Mouse (Mus musculus) B cell, adult 62 days (primary cell): ENCODE results near the gene Rbm15. TPM values are rescaled to one million over a fixed set of nuclear protein-coding genes. Genes with fewer than 3 reads are reported as not detected.

Source experiments
- total RNA-seq: library from RNA; stranded (reverse); gene quantifications from 4 replicates; pipeline ENCODE4 v1.2.4, GENCODE M21; 2023

The Rbm15 gene
- total RNA-seq: 69.3 to 73.0 TPM (median 71.8 TPM) in 4 replicates

DNA sequence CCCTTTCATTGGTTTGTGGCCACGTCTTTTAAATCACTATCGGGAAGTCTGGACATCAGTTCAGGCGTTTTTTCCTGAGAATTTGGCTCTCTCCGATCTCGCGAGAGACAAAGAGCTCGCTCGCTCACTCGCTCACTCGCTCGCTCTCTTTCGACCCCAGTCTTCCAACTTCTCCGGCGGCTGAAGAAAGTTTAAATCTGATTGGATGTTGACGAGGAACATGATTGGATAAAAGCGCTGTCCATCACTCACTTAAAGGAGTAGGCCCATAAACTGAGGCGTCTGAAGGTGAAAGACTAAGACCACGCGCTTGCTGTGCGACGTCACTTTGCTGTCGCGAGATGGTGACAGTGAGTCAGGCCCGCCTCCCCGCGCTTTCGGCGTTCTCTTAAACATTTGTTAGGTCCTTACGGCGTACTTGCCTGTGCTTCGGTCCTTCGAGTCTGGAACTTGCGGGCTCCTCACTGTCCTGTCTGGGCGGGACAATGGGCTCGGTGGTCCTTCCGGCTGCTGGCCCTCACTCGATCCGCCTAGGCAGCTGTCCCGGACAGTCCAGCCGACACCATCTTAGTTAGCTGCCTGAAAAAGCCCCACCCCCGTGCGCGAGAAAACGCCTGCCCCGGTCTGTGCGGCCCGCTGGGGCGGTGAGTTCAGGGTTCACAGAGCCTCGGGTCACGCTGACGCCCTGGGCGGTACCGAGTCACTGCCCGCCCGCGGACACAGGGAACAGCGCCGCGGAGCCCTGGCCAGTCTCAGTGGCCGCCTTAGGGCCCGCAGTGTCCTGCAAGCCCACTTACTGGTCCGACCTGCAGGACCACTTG lies at the start of gene Rbm15:
Rbm15 (minus strand) TSS at position 293 of the 821 bp plus-strand sequence.

DNA sequence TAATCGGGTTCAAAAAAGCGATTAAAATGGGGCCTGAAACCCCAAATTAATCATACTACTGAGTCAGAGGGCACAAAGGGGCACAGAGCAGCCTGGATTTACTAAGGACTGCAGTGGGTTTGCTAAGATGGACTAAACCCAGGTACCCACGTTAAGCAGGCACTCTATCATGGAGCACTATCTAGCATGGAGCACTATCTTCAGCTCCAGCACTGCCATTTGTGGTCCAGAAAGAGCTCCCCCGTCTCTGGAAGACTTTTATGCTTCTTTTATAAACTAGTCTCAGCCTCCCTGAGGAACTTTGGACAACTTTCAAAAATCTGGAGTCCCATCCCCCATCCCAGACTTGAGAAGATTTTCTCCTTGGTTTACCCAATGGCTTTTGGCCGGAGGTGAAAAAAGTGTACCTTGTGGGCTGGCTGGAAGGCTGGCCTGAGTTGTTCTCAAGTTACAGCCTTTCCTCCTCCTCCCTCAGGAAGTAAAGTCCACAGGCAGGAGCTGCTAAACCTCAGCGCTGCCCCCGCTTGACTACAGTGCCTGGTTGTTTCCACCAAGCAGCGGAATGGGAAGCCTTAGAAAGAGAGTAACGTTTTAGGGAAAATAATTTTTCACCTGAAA lies 42.6 kb downstream of the Rbm15 start, which contains the start of gene Slc16a4:
Slc16a4 (plus strand) TSS at position 467 of the 618 bp plus-strand sequence.

DNA sequence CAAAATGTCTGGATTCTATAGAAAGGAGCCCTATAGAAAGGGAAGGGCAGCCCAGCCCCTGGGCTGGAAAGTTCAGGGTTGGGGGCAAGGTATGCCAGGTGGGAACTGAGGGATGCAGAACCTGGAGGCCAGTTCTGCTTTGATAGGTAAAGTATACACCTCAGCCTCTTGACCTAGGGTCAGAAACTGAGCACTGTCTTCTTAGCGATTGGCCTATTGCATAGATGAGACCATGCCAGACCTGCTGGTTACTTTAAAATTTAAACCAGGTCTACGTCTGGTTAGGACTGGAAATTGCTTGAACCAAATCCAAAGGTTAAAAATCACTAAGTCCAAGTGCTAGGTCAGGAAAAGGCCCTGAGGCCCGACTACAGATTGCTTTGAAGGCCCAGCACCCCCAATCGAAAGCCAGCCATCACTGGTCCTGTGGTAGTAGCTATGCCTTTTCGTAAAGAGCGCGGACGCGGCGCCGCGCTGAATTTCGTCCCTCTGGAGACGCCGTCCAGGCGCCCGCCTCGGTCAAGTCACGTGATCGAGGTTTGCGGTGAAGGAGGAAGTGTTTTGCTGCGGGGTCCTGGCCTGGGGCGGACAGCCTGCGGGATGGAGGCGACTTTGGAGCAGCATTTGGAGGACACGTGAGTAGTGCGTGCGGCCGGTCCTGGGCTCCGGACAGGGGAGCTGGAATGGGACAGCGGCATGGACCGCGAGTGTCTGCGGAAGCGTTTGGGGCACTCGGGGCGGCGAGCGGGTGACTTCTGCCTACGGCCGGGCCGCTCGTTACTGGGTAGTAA lies 54.8 kb downstream of the Rbm15 start, which contains the start of gene Lamtor5:
Lamtor5 (plus strand) TSS at position 380 of the 791 bp plus-strand sequence.

Other genes with a start within 250 kb of the Rbm15 start
- 0.14 to 0.33 TPM (median 0.26 TPM) in 4 replicates for gene Kcna2, start 232.5 kb downstream of the Rbm15 start, total RNA-seq
- not detected in 4 replicates for gene Kcna10, start 150.6 kb downstream of the Rbm15 start, total RNA-seq
- gene Cym, start 111.9 kb downstream of the Rbm15 start, total RNA-seq: not detected in 4 replicates
- gene A630076J17Rik, start 103.1 kb downstream of the Rbm15 start, total RNA-seq: not detected in 4 replicates
- gene Prok1, start 94.0 kb downstream of the Rbm15 start, total RNA-seq: not detected in 4 replicates
- gene Lamtor5, start 54.8 kb downstream of the Rbm15 start, total RNA-seq: 42.3 to 48.3 TPM (median 44.5 TPM) in 4 replicates
- 0.45 to 0.85 TPM (median 0.78 TPM) in 4 replicates for gene Slc16a4, start 42.4 kb downstream of the Rbm15 start, total RNA-seq
- not detected in 4 replicates for gene Kcnc4, start 125.9 kb upstream of the Rbm15 start, total RNA-seq
- 3.0 TPM in 1 of 4 replicates, not detected in the others for gene Slc6a17, start 184.3 kb upstream of the Rbm15 start, total RNA-seq
- not detected in 4 replicates for gene Ubl4b, start 221.4 kb upstream of the Rbm15 start, total RNA-seq